Mouse (Mus musculus) stomach, postnatal 0 days (tissue): Measurements from ENCODE around the gene Dnah11.

Source experiments
- CTCF ChIP-seq: IDR thresholded peaks from 2 replicates; pipeline ENCODE4 v1.5.1; 2016; ENCODE audit warnings: antibody characterized with exemption, low read depth, mild to moderate bottlenecking, moderate library complexity
- EP300 ChIP-seq: optimal IDR thresholded peaks from 2 replicates; pipeline ENCODE3; 2016; ENCODE audit warnings: antibody characterized with exemption

GRCm38 (mm10) chr12:117850472-117850871 lies 348.4 kb downstream of the Dnah11 start:
- TF ChIP-seq EP300 = no peak
- TF ChIP-seq CTCF = no peak
